Mouse (Mus musculus) stomach, embryonic 15.5 days (tissue): ENCODE measurements around the gene Dcaf6. TPM values are rescaled to one million over a fixed set of nuclear protein-coding genes. Genes with fewer than 3 reads are reported as not detected.
"Not testable (repeated sequence)": the region's sequence is repeated elsewhere in the genome, so short reads cannot be mapped to it uniquely, and the experiment has no call there.

Experiments used
- ATAC-seq: fragments of 200-750 bp; cut with Nextera tagmentation; 2 replicates; pipeline ENCODE4 v1.8.0; 2017; ENCODE audit warnings: low read depth, moderate number of reproducible peaks, moderate TSS enrichment; ENCODE audit not compliant: insufficient read depth, low FRiP score
- H3K27ac ChIP-seq: fragments of 300-500 bp; sonication (generic); 2 replicates; pipeline ENCODE4 v1.5.1; 2015; ENCODE audit warnings: mild to moderate bottlenecking, inconsistent platforms
- H3K27me3 ChIP-seq: fragments of 300-500 bp; sonication (generic); replicated peaks from 2 replicates; pipeline ENCODE4 v1.6.1; 2015; ENCODE audit warnings: inconsistent platforms
- H3K36me3 ChIP-seq: fragments of 300-500 bp; sonication (generic); 2 replicates; pipeline ENCODE4 v1.6.1; 2015; ENCODE audit warnings: inconsistent platforms
- H3K4me1 ChIP-seq: fragments of 300-500 bp; sonication (generic); 2 replicates; pipeline ENCODE4 v1.6.1; 2015; ENCODE audit warnings: inconsistent platforms
- H3K4me2 ChIP-seq: fragments of 300-500 bp; sonication (generic); 2 replicates; pipeline ENCODE4 v1.6.1; 2015; ENCODE audit warnings: mild to moderate bottlenecking, inconsistent platforms
- H3K4me3 ChIP-seq: fragments of 300-500 bp; sonication (generic); replicated peaks from 2 replicates; pipeline ENCODE4 v1.5.1; 2015; ENCODE audit warnings: inconsistent platforms
- H3K9ac ChIP-seq: fragments of 300-500 bp; sonication (generic); 2 replicates; pipeline ENCODE4 v1.6.1; 2015; ENCODE audit warnings: inconsistent platforms
- H3K9me3 ChIP-seq: fragments of 300-500 bp; sonication (generic); 2 replicates; pipeline ENCODE4 v1.6.1; 2016; ENCODE audit warnings: inconsistent platforms
- WGBS: fragments of 180-500 bp; shearing (Covaris S2); methylation state at CpG from one replicate; pipeline ENCODE4 v1.1.7; 2015; 5-methylcytosine and 5-hydroxymethylcytosine counted together
- polyA plus RNA-seq: library from polyadenylated mRNA; unstranded; fragments of >200 nt; fragmentation: Nextera tagmentation; extraction: Ambion mirVana; gene quantifications from 2 replicates; pipeline ENCODE4 v1.2.1, GENCODE M21; 2015

Gene Dcaf6
- polyA plus RNA-seq, 1 experiment from 2014 or later = 17.2 TPM

DNA sequence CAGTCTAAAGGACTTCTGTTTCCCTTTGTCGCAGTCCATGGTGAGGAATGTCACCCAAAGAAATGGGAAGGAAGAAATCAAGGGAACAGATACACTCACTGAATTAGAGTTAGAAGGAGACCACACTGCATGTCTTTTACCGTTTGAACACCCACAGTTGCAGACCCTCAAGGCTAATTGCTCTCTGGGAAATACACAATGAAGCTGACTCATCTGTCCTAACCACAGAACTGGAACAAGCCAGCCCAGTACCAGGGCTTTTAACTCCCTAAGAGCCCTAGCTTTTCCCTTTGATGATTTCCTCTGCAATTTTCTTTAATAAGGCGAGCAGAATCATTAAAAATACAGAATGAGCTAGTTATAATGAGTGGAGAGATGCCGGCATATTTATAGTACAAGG, 115.8 kb downstream of the Dcaf6 start:
- Histone ChIP-seq H3K4me2 (no peak overlapping the region), H3K27me3 (no peaks in the 10 kb centered on the region), H3K36me3 (no peaks in the 10 kb centered on the region), H3K9ac (no peak overlapping the region), H3K4me1 (no peaks in the 10 kb centered on the region), H3K27ac (no peak overlapping the region), H3K4me3 (no peak overlapping the region), H3K9me3 (no peaks in the 10 kb centered on the region)
- WGBS = 63% methylated on average over 4 of the region's 4 CpGs
- ATAC-seq = no peak

DNA sequence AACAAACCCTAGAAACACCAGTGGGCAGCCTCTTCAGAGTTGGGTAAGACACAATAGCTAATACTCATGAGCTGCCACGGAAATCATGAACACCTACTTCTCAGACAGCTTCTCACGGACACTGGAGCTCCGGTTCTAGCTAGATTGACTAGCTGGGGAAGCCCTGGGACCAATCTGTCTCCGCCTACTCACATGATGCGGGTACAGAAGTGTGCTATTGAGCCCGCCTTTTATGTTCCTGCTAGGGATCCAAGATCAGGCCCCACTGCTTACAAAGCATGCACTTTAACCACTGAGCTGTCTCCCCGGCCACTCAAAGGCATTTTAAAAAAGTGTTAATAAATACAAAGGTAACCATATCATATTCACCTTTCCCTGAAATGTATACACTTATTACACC, 118.1 kb downstream of the Dcaf6 start:
- Histone ChIP-seq H3K36me3 (no peaks in the 10 kb centered on the region), H3K4me2 (no peak overlapping the region), H3K9me3 (no peaks in the 10 kb centered on the region), H3K27ac (no peak overlapping the region), H3K4me3 (no peak overlapping the region), H3K4me1 (no peaks in the 10 kb centered on the region), H3K9ac (no peak overlapping the region), H3K27me3 (no peaks in the 10 kb centered on the region)
- 73% methylated on average over 7 of the region's 7 CpGs for whole genome bisulfite sequencing
- no peak for ATAC-seq

DNA sequence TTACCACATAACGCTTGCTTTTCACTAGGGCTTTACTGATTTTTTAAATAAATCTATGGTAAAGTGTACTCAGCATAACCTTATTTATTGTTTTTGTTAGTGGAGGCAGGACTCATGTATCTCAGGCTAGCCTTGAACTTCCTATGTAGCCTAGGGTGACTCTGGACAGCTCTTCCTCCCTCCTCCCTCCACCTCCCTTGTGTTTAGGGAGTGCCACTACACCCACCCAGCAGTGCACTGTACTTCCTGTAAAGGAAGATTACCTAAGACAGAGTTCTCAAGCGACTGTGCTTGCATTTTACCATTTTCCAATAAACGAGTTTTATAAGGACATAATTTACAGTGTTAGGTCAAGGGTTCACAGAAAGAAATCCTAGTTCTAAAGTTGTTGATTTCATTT, 127.5 kb downstream of the Dcaf6 start:
- no peak overlapping the region for H3K4me3 ChIP-seq
- no peaks in the 10 kb centered on the region for H3K27me3 ChIP-seq
- H3K9me3 ChIP-seq = no peaks in the 10 kb centered on the region
- 0 out of 2 replicates have a peak, but pooled peaks cover 1% of the 10 kb centered on the region for H3K36me3 ChIP-seq
- 75% methylated on average over 3 of the region's 3 CpGs for WGBS
- no peak overlapping the region for H3K4me2 ChIP-seq
- no peak overlapping the region for H3K27ac ChIP-seq
- no peaks in the 10 kb centered on the region for H3K4me1 ChIP-seq
- no peak overlapping the region for H3K9ac ChIP-seq
- no peak for ATAC-seq

DNA sequence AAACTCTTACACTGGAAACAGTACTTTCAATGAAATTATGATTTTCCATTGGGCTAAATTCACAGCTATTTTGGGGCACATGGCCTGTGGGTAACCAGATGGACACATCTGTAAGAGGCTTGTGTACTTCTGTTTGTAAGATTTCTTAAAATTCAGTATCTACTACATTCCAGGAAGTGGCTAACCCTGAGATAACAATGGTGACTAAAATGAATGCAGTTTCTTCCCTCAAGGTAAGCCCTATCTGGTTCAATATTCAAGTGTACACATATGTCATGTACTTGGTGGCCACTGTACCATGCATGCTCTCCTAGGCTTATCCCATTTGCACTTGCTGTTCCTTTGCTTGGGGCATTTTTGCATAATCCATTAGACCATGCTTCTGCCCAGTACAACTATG, 129.4 kb downstream of the Dcaf6 start:
- Histone ChIP-seq H3K4me2 (no peak overlapping the region), H3K4me1 (no peaks in the 10 kb centered on the region), H3K27me3 (no peaks in the 10 kb centered on the region), H3K9me3 (no peaks in the 10 kb centered on the region), H3K36me3 (0 out of 2 replicates have a peak, but pooled peaks cover 3% of the 10 kb centered on the region), H3K27ac (no peak overlapping the region), H3K4me3 (no peak overlapping the region), H3K9ac (no peak overlapping the region)
- ATAC-seq = no peak

DNA sequence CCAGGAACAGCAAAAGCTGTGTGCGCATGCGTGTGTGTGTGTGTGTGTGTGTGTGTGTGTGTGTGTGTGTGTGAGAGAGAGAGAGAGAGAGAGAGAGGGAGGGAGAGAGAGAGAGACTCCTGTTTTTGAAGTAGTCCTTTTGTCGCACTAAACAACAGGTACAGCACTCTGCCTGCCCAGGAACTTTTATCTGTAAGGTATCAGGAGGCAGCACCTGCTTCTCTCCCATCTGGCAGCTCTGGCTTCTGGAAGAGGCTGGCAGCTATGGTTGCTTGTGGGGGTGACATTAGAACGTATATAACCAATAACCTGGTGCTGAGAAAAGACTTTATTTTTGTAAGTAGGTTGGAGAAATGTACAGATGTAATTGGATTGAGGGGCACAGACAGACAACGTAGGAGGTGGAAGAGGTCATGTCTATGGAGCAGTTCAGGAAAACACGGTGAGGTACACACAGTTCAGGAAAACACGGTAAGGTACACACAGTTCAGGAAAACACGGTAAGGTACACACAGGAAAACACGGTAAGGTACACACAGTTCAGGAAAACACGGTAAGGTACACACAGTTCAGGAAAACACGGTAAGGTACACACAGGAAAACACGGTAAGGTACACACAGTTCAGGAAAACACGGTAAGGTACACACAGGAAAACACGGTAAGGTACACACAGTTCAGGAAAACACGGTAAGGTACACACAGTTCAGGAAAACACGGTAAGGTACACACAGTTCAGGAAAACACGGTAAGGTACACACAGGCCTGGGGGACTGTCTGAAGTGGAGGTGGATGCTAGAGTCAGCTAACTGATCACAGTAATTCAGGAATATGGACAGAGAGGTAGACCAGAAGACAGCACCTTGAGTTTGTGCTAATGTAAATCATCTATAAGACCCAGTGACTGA, 131.6 kb downstream of the Dcaf6 start:
- H3K4me2 ChIP-seq, H3K27me3 ChIP-seq, H3K36me3 ChIP-seq, ATAC-seq, H3K4me3 ChIP-seq, H3K27ac ChIP-seq, H3K9ac ChIP-seq, H3K9me3 ChIP-seq, H3K4me1 ChIP-seq: not testable (repeated sequence)
- WGBS = 90% methylated on average over 17 of the region's 17 CpGs

DNA sequence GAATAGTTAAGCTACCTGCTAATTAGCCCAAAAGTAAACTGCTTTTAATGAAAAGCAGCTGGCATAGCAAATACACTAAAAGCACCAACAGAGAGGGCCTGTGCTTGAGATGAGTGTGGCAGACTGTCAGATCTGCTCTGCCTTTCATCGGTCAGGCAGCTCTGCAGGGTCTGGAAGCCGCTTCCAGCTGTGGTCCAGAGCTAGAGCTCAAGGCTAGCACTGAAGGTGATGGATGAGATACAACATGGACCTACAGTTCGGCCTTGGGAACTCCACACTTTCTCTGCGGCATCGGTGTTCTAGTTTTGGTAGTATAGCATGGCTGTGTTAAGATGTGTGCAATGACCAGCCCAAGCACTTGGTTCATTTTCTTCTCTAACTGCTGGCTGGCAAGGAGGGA, 132.4 kb downstream of the Dcaf6 start:
- Histone ChIP-seq H3K4me2 (no peak overlapping the region), H3K9me3 (no peaks in the 10 kb centered on the region), H3K27me3 (no peaks in the 10 kb centered on the region), H3K9ac (no peak overlapping the region), H3K27ac (no peak overlapping the region), H3K4me1 (no peaks in the 10 kb centered on the region), H3K36me3 (peaks cover 7% of the 10 kb centered on the region; the same call in 1 of the 2 replicates), H3K4me3 (no peak overlapping the region)
- ATAC-seq = no peak
- 50% methylated on average over 5 of the region's 5 CpGs for WGBS

DNA sequence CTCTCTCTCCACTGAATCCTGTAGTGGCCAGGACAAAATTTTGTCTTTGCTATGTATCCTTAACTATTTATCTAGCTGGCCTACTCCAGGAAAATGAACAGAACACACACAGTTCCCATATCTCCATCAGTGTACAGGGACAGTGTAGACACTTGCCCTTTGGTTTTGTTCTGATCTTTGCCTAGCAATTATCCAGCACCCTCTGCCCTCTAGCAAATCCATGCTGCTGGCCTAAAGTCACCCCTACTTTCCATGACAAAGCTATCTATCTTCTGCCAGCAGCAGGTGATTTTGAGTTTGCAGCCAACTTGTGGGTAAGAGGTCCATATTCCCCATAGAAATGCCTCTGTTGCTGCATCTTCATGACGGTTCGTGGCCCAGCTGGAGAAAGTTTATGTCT, 132.9 kb downstream of the Dcaf6 start:
- H3K4me2 ChIP-seq = no peak overlapping the region
- H3K27ac ChIP-seq = no peak overlapping the region
- no peak for ATAC-seq
- 52% methylated on average over 2 of the region's 2 CpGs for WGBS
- H3K4me1 ChIP-seq = no peaks in the 10 kb centered on the region
- H3K36me3 ChIP-seq = peaks cover 7% of the 10 kb centered on the region; the same call in 1 of the 2 replicates
- no peak overlapping the region for H3K4me3 ChIP-seq
- H3K9me3 ChIP-seq = no peaks in the 10 kb centered on the region
- H3K27me3 ChIP-seq = no peaks in the 10 kb centered on the region
- H3K9ac ChIP-seq = no peak overlapping the region

DNA sequence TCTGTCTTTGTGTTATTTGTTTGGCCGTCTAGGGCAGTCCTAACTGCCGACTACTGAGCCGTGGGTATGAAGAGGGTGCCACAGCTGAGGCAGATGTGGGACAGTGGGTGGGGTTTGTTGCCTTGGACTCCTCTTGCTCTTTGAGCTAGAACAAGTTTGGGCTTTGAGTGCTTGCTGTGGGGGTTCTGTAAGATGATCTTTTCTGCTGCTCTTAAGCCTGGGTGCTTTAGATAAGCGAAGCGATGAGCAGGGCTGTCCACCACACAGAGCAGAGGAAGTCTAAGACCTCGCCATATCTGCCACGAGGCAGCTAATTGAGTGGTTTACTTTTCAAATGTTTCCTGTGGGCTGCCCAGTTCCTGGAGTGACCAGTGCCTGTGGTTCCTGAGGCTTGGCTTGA, 137.3 kb downstream of the Dcaf6 start:
- H3K4me2 ChIP-seq = no peak overlapping the region
- no peak overlapping the region for H3K27ac ChIP-seq
- 73% methylated on average over 7 of the region's 7 CpGs for WGBS
- H3K4me1 ChIP-seq = peaks cover 9% of the 10 kb centered on the region; the same call in 1 of the 2 replicates
- no peak overlapping the region for H3K4me3 ChIP-seq
- H3K9ac ChIP-seq = no peak overlapping the region
- no peak for ATAC-seq
- peaks cover 7% of the 10 kb centered on the region; the same call in 1 of the 2 replicates for H3K36me3 ChIP-seq
- H3K9me3 ChIP-seq = no peaks in the 10 kb centered on the region
- H3K27me3 ChIP-seq = no peaks in the 10 kb centered on the region

DNA sequence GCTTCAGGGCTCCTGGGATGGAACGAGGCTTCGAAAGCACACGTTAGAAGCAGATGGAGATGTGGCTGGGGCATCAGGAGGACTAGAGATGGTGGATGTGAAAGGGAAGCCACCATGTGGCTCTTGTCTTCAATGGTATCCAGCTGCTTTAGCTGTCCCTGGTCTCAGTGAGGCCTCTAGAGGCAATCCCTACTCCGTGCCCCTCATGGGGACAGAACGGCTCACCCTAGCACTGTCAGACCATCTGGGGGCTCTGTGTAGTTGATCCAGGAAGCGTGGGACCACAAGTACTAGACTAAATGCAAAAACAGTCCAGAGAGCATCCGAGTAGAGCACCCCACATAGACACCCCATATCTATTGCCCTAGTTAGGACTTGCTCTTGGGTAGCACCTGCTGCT, 138.4 kb downstream of the Dcaf6 start:
- H3K27ac ChIP-seq = peak overlapping the region; percentile 77; the same call in 1 of the 2 replicates
- H3K4me1 ChIP-seq = peaks cover 9% of the 10 kb centered on the region; the same call in 1 of the 2 replicates
- no peaks in the 10 kb centered on the region for H3K27me3 ChIP-seq
- no peak overlapping the region for H3K4me2 ChIP-seq
- no peaks in the 10 kb centered on the region for H3K9me3 ChIP-seq
- ATAC-seq = peak; percentile 16; the same call in 1 of the 2 replicates
- 72% methylated on average over 7 of the region's 7 CpGs for WGBS
- no peak overlapping the region for H3K9ac ChIP-seq
- peaks cover 3% of the 10 kb centered on the region; the same call in 1 of the 2 replicates for H3K36me3 ChIP-seq
- no peak overlapping the region for H3K4me3 ChIP-seq

DNA sequence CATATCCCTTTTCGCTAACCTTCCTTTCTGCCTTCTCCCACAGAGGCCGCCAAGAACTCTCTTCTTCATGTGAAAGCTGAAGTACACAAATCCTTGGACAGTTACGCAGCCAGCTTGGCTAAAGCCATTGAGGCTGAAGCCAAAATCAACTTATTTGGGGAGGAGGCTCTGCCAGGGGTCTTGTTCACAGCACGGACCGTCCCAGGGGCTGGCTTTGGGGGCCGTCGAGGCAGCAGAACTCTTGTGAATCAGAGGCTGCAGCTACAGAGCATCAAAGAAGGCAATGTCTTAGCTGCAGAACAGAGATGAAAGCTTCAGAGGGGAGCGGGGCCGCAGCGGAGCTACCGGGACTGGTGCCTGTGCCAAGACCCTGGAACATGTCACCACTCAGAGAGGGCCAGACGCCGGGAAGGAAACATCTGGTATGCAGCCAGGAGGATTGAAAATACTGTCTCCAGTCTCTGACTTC, 138.8 kb downstream of the Dcaf6 start:
- no peaks in the 10 kb centered on the region for H3K27me3 ChIP-seq
- H3K9ac ChIP-seq = no peak overlapping the region
- H3K4me3 ChIP-seq = no peak overlapping the region
- WGBS = 60% methylated on average over 13 of the region's 13 CpGs
- ATAC-seq = peak; percentile 43
- no peaks in the 10 kb centered on the region for H3K9me3 ChIP-seq
- H3K4me2 ChIP-seq = no peak overlapping the region
- peak overlapping the region; percentile 80 for H3K27ac ChIP-seq
- H3K4me1 ChIP-seq = peaks cover 9% of the 10 kb centered on the region; the same call in 1 of the 2 replicates
- peaks cover 3% of the 10 kb centered on the region; the same call in 1 of the 2 replicates for H3K36me3 ChIP-seq

DNA sequence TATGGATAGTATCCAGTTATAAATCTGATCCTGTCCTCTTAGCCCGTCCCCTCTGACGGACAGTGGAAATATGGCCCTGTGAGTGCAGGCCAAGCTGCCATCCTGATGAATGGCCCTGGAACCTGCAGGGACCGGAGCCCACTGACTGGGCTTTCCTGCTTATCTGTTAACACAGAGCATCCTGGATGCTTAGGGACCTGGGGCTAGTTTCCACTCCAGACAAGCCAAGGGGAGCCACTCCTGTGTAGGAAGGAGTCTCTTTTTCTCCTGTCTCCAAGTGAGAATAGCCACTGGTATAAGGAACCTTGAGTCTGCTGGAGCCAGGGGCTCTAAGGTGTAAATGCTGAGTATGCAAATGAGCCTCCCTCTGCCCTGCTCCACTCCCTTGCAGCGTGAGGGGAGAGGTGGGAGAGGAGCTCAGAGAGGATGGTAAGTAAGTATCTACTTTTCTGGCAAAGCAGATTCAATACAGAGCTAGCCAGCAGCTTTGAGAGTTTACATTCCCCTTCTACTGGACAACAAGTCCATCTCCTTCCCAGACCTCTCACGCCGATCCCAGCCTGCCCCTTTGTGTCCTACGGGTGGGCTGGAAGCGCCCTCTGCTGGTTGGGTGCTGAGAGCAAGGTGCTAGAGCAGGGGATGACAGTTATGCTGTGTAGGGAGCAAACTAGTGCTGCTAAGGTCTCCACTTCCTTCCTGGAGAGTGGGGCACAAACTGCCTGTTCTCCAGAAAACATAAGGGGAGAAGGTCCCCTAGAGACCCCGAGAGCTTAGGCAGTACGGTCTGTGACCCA, 139.9 kb downstream of the Dcaf6 start:
- no peaks in the 10 kb centered on the region for H3K9me3 ChIP-seq
- ATAC-seq = peak; percentile 52; the same call in 1 of the 2 replicates
- H3K27ac ChIP-seq = peak overlapping the region; percentile 80
- no peak overlapping the region for H3K9ac ChIP-seq
- H3K4me3 ChIP-seq = no peak overlapping the region
- 38% methylated on average over 10 of the region's 10 CpGs for WGBS
- peaks cover 3% of the 10 kb centered on the region; the same call in 1 of the 2 replicates for H3K36me3 ChIP-seq
- H3K4me2 ChIP-seq = no peak overlapping the region
- H3K4me1 ChIP-seq = peaks cover 9% of the 10 kb centered on the region; the same call in 1 of the 2 replicates
- H3K27me3 ChIP-seq = no peaks in the 10 kb centered on the region

DNA sequence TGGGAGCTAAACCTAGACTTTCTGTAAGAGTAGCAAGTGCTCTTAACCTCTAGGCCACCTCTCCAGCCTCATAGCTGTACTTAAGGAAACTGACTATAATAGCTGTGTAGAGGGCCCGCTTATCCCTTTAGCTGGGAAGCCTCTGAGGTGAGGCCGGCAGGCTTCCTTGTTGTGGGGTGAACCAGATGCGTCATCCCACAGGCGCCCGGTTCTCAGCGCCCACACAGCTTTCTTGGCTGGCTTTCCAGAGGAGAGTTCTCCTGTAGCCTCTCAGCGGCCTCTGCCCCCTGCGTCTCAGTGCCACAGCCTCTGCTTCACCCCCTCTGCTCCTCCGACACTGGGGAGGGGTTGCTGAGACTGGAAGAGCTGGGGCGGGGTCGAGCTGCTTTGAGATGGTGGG, 143.9 kb downstream of the Dcaf6 start:
- Histone ChIP-seq H3K27ac (no peak overlapping the region), H3K4me3 (no peak overlapping the region), H3K9me3 (no peaks in the 10 kb centered on the region), H3K4me2 (no peak overlapping the region), H3K27me3 (no peaks in the 10 kb centered on the region), H3K36me3 (0 out of 2 replicates have a peak, but pooled peaks cover 3% of the 10 kb centered on the region), H3K4me1 (peaks cover 9% of the 10 kb centered on the region; the same call in 1 of the 2 replicates), H3K9ac (no peak overlapping the region)
- ATAC-seq = no peak
- 47% methylated on average over 11 of the region's 11 CpGs for WGBS
